Mouse (Mus musculus) CH12F3 (cell line): ENCODE data around the gene Adam33.
"Not testable (repeated sequence)": the region's sequence is repeated elsewhere in the genome, so short reads cannot be mapped to it uniquely, and the experiment has no call there.

Experiments
- in situ Hi-C: fragments of 300-500 bp; cut with MboI; formaldehyde crosslinking; loops from 2 replicates; pipeline ENCODE4 v1.14.3; 2020; ENCODE audit warnings: low sequenced_read_pairs

Adam33 gene

GRCm38 (mm10) chr2:131063404-131063864 is at the start of gene Adam33:
Adam33 (minus strand) TSS chr2:131063814.
- in situ Hi-C loops, result no loop called here

GRCm38 (mm10) chr2:131105989-131106388 is 42.4 kb upstream of the Adam33 start:
- in situ Hi-C loops, result no loop called here

GRCm38 (mm10) chr2:131105061-131105460 is 41.4 kb upstream of the Adam33 start:
- in situ Hi-C loops, result not testable (repeated sequence)

GRCm38 (mm10) chr2:131104021-131104420 is 40.4 kb upstream of the Adam33 start:
- in situ Hi-C loops, result no loop called here

- in situ Hi-C loops, result no loop called here
Measured at GRCm38 (mm10) chr2:131101530-131101929, 37.9 kb upstream of the Adam33 start.

GRCm38 (mm10) chr2:131097087-131097486 is 33.5 kb upstream of the Adam33 start:
- in situ Hi-C loops, result loop anchor here (10.0 to 25.0 kb wide), 3 partner anchors 158 to 415 kb away; no protein-coding TSS in a partner anchor

- in situ Hi-C loops, result loop anchor here (10.0 to 25.0 kb wide), 3 partner anchors 159 to 416 kb away; no protein-coding TSS in a partner anchor
Measured at GRCm38 (mm10) chr2:131096101-131096795, 32.6 kb upstream of the Adam33 start.

GRCm38 (mm10) chr2:131094823-131095222 is 31.2 kb upstream of the Adam33 start:
- in situ Hi-C loops, result loop anchor here (10.0 to 25.0 kb wide), 3 partner anchors 160 to 417 kb away; no protein-coding TSS in a partner anchor

GRCm38 (mm10) chr2:131093577-131093976 is 30.0 kb upstream of the Adam33 start:
- in situ Hi-C loops, result loop anchor here (10.0 to 25.0 kb wide), 3 partner anchors 161 to 419 kb away; no protein-coding TSS in a partner anchor

- in situ Hi-C loops, result loop anchor here (10.0 to 25.0 kb wide), 3 partner anchors 164 to 421 kb away; no protein-coding TSS in a partner anchor
Measured at GRCm38 (mm10) chr2:131090852-131091251, 27.2 kb upstream of the Adam33 start.

GRCm38 (mm10) chr2:131089634-131090033 is 26.0 kb upstream of the Adam33 start:
- in situ Hi-C loops, result loop anchor here (10.0 to 25.0 kb wide), 3 partner anchors 165 to 423 kb away; no protein-coding TSS in a partner anchor

GRCm38 (mm10) chr2:131088581-131088980 is 25.0 kb upstream of the Adam33 start:
- in situ Hi-C loops, result loop anchor here (25.0 kb wide), 1 partner anchor 424 kb away; no protein-coding TSS in a partner anchor

GRCm38 (mm10) chr2:131086667-131087390 is 23.2 kb upstream of the Adam33 start, which contains the start of gene Siglec1:
Siglec1 (minus strand) TSS chr2:131086765.
- in situ Hi-C loops, result loop anchor here (25.0 kb wide), 1 partner anchor 425 kb away; no protein-coding TSS in a partner anchor

- in situ Hi-C loops, result loop anchor here (25.0 kb wide), 1 partner anchor 428 kb away; no protein-coding TSS in a partner anchor
Measured at GRCm38 (mm10) chr2:131084206-131084605, 20.6 kb upstream of the Adam33 start.

- in situ Hi-C loops, result loop anchor here (25.0 kb wide), 1 partner anchor 432 kb away; no protein-coding TSS in a partner anchor
Measured at GRCm38 (mm10) chr2:131080507-131080906, 16.9 kb upstream of the Adam33 start.

- in situ Hi-C loops, result no loop called here
Measured at GRCm38 (mm10) chr2:131072536-131072935, 8.9 kb upstream of the Adam33 start.

- in situ Hi-C loops, result no loop called here
Measured at GRCm38 (mm10) chr2:131067481-131067880, 3.9 kb upstream of the Adam33 start.

- in situ Hi-C loops, result no loop called here
Measured at GRCm38 (mm10) chr2:131066342-131066741, 2.7 kb upstream of the Adam33 start.

GRCm38 (mm10) chr2:131061607-131062006 is 2.0 kb downstream of the Adam33 start:
- in situ Hi-C loops, result no loop called here

GRCm38 (mm10) chr2:131060784-131061183 is 2.8 kb downstream of the Adam33 start:
- in situ Hi-C loops, result no loop called here
